Mouse (Mus musculus) T-helper 1 cell (primary cell): ENCODE results near the gene Vav3.

Experiments
- in situ Hi-C: fragments of 300-600 bp; cut with MboI, MseI; formaldehyde crosslinking; loops from one replicate; pipeline ENCODE4 v1.15.1; 2025; ENCODE audit warnings: high pct_unique_total_duplicates

The Vav3 gene

GRCm38 (mm10) chr3:109499861-109500456, 159.5 kb downstream of the Vav3 start:
- in situ Hi-C loops = no loop called here

GRCm38 (mm10) chr3:109509784-109510183, 169.3 kb downstream of the Vav3 start:
- in situ Hi-C loops = no loop called here

- in situ Hi-C loops = no loop called here
Observed at GRCm38 (mm10) chr3:109511849-109512248, 171.4 kb downstream of the Vav3 start.

GRCm38 (mm10) chr3:109515479-109515878, 175.0 kb downstream of the Vav3 start:
- in situ Hi-C loops = no loop called here

DNA sequence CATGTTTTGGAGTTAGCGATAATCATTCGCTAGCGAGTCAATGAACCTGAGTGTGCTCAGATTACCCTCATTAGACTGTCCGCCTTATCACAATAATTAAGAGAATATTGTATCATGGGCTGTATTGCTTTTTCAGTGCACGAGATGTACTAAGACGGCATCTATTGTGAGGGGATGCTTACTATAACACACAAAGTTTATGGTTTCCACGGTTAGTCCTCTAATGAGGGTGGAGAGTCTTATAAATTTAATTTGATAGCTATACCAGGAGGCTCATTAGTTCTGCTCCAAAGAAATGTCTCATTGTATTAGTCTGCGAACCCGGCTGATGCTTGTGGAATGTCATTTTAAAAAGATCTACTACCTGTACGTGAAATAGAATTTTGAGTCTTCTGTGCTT, 175.9 kb downstream of the Vav3 start:
- in situ Hi-C loops = no loop called here

GRCm38 (mm10) chr3:109522115-109522514, 181.7 kb downstream of the Vav3 start:
- in situ Hi-C loops = loop anchor here (10.0 kb wide), 1 partner anchor 623 kb away; the partner anchor contains the start of gene Ntng1

GRCm38 (mm10) chr3:109525825-109526224, 185.4 kb downstream of the Vav3 start:
- in situ Hi-C loops = loop anchor here (10.0 kb wide), 1 partner anchor 619 kb away; the partner anchor contains the start of gene Ntng1

GRCm38 (mm10) chr3:109526246-109526645, 185.8 kb downstream of the Vav3 start:
- in situ Hi-C loops = loop anchor here (10.0 kb wide), 1 partner anchor 619 kb away; the partner anchor contains the start of gene Ntng1

DNA sequence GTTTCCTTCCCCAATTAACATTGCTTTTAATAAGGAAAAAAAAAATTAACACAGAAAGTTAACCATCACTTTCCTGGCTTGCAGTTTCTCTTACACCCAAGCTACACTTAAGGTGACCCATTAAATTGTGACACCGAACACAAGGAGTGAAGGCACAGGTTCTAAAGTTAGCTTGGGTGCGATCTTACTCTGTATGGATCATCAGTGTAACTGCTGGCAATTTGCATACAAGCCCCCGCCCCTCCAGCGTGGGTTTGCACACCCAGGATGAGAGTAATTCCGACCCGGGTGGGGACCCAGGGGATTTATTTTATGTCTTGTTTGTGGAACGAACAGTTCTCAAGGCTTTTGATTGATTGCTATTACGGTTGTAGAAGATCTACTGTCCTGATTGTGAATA, 186.2 kb downstream of the Vav3 start:
- in situ Hi-C loops = loop anchor here (10.0 kb wide), 1 partner anchor 618 kb away; the partner anchor contains the start of gene Ntng1

- in situ Hi-C loops = loop anchor here (10.0 kb wide), 1 partner anchor 616 kb away; the partner anchor contains the start of gene Ntng1
Observed at GRCm38 (mm10) chr3:109528688-109529087, 188.2 kb downstream of the Vav3 start.

- in situ Hi-C loops = no loop called here
Observed at GRCm38 (mm10) chr3:109537686-109538085, 197.2 kb downstream of the Vav3 start.

GRCm38 (mm10) chr3:109540009-109540408, 199.6 kb downstream of the Vav3 start:
- in situ Hi-C loops = no loop called here

DNA sequence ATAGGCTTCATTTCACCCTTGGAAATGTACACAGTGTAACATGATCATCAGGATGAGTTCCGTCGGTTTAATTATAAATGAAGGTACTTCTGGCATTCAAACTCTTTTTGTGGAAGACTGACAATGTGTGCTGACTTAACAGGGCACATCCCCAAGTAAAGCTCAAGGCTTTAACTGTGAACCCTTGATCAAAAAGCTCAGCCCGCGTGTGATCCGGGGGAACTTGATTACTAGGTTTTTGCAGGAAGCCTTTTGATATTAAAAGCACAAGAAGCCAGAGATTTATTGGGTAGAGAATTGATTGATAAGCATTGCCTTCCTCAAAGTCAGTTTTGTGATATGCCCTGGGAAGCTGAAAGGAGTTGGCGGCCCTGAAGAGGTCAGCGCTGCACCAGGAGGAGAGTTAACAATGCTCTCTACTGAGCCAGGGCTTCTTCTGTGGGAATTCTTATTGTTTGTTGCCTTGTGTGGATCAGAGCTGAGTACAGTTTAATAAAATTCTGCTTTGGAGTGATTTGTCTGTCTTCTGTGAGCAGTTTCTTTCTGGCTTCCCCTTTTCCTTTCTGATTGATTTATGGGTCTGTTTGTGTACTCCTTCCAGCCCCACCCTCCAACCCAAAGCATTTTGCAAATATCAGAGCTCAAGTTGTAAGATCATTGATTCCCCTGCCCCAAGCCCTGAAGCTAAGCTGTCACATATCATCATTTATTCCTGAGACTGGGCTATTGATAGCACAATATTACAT, 204.2 kb downstream of the Vav3 start:
- in situ Hi-C loops = no loop called here

GRCm38 (mm10) chr3:109557329-109557728, 216.9 kb downstream of the Vav3 start:
- in situ Hi-C loops = no loop called here

DNA sequence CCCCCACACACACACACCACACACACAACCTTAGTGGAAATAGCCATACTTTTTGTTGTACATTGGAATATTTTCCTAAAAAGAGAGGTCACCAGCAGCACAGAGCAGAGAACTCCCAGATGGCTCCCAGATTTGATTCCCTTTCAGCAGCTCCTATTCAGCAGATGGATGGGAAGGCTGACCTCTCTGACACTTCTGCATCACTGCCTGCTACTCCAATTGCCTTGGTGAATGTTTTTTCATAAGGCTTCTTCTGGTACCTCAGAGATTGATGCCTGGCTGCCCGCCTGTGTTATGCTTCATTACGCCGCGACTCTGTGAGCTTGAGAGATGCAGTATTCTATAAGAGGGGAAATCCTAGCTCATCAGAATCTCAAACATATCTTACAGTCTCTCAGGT, 220.8 kb downstream of the Vav3 start:
- in situ Hi-C loops = no loop called here

GRCm38 (mm10) chr3:109561776-109562175, 221.3 kb downstream of the Vav3 start:
- in situ Hi-C loops = no loop called here

DNA sequence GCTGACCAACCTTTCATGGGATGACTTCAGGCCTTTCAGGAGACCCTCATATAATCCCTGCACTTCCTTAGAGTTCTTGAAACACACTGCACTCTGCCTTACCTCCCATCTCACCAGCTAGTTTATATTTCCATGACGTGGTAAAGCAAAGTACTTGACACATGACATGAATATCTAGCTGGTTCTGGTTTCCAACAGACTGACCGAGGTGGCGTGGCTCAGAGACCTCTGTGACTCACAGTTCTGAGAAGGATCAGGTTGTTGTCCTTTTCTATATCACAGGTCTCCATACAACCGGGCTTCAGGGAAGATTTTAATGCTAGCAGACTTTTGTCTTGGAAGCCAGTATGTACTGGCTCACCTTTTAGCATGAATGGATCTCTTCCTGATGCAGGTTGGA, 221.8 kb downstream of the Vav3 start:
- in situ Hi-C loops = no loop called here

GRCm38 (mm10) chr3:109564443-109564842, 224.0 kb downstream of the Vav3 start:
- in situ Hi-C loops = no loop called here

DNA sequence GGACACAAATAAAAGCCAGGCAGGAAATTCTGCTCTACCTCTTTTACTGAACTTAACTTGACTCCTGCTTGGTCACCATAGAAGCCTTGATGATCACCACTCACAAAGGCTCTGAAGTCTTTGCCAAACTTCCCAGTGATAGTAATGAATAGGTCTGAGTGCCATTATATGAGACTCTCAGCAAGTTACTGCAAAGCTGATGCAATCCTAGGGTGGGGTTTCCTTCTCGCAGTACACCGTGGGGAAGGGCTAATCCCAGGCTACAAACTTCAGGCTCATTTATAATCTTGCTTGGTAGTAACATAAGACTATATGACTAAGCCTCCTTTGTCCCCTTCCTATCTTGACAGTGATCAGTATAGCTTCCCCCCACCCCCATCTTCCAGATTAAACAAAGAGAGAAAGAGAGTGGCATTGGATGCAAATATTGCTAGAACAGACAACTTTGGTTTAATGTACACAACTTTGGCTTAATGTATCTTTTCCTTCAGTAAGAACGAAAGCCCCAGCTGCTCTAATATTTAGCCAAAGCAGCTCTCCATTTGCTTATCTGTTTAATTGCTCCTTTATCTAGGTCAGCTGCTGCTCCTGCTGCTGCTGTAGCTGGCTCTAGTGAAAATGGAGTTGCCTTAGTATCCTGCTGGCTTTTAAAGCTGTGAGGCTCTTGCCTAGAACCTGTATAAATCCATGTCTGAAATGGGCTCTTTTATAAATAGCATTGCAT, 228.3 kb downstream of the Vav3 start:
- in situ Hi-C loops = no loop called here

GRCm38 (mm10) chr3:109571483-109571882, 231.0 kb downstream of the Vav3 start:
- in situ Hi-C loops = no loop called here

DNA sequence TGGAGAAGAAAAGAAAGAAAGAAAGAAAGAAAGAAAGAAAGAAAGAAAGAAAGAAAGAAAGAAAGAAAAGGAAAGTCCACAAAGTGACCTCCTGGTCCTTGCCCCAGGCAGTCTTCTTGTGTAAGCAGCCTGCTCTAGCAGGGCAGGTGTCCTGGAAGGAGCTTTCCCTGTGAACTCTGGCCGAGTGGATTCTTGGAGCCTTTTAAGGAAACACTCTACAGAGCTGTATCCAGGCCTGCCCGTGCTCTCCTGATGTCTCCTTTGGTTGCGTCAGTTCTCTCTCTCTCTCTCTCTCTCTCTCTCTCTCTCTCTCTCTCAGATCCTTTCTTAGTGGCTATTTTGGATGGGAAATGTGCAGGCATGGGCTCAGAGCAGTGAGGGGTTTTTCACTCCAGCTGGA, 232.4 kb downstream of the Vav3 start:
- in situ Hi-C loops = no loop called here

GRCm38 (mm10) chr3:109573549-109574146, 233.2 kb downstream of the Vav3 start:
- in situ Hi-C loops = no loop called here
